Mouse (Mus musculus): ENCODE measurements around the gene Dnajc2. TPM values are rescaled to one million over a fixed set of nuclear protein-coding genes. Genes with fewer than 3 reads are reported as not detected.

The Dnajc2 gene
- polyA plus RNA-seq (2012; rRNA removed; ENCODE audit: low replicate concordance): 3.4 and 11.4 TPM in 2 replicates

GRCm38 (mm10) chr5:21785053-21785452 is at the start of gene Dnajc2, which contains the start of gene Psmc2:
Gene Dnajc2, minus strand, starts transcription at chr5:21785251.
Gene Psmc2, plus strand, starts transcription at chr5:21785283.

DNA sequence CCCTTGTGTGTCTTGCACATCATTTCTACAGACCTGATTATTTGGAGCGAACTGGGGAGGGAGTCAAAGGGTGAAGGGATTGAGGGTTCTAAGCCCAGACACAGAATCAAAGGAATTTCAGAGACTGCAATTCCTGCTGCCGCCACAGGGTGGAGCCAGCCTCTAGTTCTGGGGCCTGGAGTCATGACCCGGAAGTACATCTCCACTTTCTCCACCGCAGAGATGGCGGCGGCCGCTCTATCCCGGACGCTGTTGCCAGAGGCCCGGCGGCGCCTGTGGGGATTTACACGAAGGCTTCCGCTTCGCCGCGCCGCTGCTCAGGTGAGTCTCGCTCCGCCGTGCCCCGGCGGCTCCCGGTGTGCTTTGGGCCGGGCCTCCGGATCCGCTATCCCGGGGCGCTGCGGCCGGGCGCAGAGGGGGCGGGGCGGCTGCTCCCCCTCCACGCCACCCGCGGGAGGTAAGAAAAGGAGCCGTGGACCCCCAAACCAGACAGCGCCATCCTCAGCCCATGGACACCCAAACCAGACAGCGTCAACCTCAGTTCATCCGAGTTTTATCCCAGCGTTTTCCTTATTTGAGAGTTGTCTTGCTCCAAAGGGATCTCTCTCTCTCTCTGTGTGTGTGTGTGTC is 48.0 kb downstream of the Dnajc2 start, which contains the start of gene Pmpcb:
TSS of gene Pmpcb (plus strand) at position 186 of the 630 bp plus-strand sequence.

Other genes starting within 250 kb of the Dnajc2 start
- gene Lrrc17, start 241.7 kb downstream of the Dnajc2 start, polyA plus RNA-seq (2012; rRNA removed; ENCODE audit: low replicate concordance): 9.7 and 56.5 TPM in 2 replicates
- gene Fbxl13, start 139.6 kb downstream of the Dnajc2 start, polyA plus RNA-seq (2012; rRNA removed; ENCODE audit: low replicate concordance): 0.87 and 1.5 TPM in 2 replicates
- gene Armc10, start 139.4 kb downstream of the Dnajc2 start, polyA plus RNA-seq (2012; rRNA removed; ENCODE audit: low replicate concordance): 20.3 and 66.6 TPM in 2 replicates
- gene Napepld, start 83.9 kb downstream of the Dnajc2 start, polyA plus RNA-seq (2012; rRNA removed; ENCODE audit: low replicate concordance): 12.9 and 13.4 TPM in 2 replicates
- gene Pmpcb, start 48.1 kb downstream of the Dnajc2 start, polyA plus RNA-seq (2012; rRNA removed; ENCODE audit: low replicate concordance): 53.2 and 75.4 TPM in 2 replicates
- gene Psmc2, start within 50 bp of the Dnajc2 start, polyA plus RNA-seq (2012; rRNA removed; ENCODE audit: low replicate concordance): 35.2 and 37.2 TPM in 2 replicates
- gene Slc26a5, start 80.4 kb upstream of the Dnajc2 start, polyA plus RNA-seq (2012; rRNA removed; ENCODE audit: low replicate concordance): not detected in 2 replicates